Mouse (Mus musculus) megakaryocyte, adult 5-6 weeks (primary cell): Measurements from ENCODE around the gene Snd1. TPM values are rescaled to one million over a fixed set of nuclear protein-coding genes. Genes with fewer than 3 reads are reported as not detected.
"Not testable (repeated sequence)": the region's sequence is repeated elsewhere in the genome, so short reads cannot be mapped to it uniquely, and the experiment has no call there.

Source experiments
- ATAC-seq: 2 replicates; pipeline ENCODE4 v1.8.0; 2016; ENCODE audit warnings: mild to moderate bottlenecking, inconsistent platforms; ENCODE audit not compliant: poor library complexity, severe bottlenecking
- total RNA-seq, 2 experiments: library from RNA; stranded (forward) in 1 of 2; stranded (reverse) in 1 of 2; fragments of 153-499, 151-499 nt in 1 of 2; fragments of 221-1000, 200-1000 nt in 1 of 2; gene quantifications; 2 replicates each; pipeline versions ENCODE4 v1.2.3 to v1.2.4; 2015 to 2017

Snd1 gene
- total RNA-seq, 2 experiments from 2014 or later: 46.7 to 76.9 TPM

DNA sequence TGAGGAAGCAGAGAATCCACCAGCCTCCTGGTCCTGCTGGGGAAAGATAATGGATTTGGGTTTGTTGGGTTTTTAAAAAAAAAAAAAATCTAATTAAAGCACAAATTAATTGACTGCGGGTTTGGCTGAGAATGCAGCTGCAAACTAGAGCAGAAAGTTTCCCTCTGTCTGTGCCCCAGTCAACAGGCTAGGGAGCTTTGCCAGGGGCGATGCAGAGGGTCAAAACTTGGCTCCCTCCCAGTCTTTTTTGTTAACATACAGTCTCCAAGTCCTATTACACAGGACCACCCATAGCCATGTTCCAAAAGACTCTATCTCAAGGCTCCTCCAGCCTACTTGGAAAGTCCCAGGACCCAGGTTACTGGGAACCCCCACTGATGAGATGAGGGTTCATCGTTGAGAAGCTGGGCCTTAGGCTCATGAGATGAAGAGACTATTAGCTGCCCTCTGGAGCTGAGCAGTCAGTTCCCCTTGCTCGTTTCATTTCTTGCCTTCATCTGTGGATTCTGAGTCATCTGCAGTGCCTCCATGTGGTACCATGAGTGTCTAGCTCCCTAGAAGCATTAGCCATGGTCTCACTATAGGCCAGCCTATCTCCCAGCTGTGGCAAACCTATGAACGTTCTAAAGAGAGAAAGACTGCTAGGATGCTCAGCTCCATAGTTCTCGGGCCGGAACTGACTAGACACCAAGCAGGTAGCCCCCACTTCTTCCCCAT is 411.9 kb downstream of the Snd1 start:
- ATAC-seq: no peak

DNA sequence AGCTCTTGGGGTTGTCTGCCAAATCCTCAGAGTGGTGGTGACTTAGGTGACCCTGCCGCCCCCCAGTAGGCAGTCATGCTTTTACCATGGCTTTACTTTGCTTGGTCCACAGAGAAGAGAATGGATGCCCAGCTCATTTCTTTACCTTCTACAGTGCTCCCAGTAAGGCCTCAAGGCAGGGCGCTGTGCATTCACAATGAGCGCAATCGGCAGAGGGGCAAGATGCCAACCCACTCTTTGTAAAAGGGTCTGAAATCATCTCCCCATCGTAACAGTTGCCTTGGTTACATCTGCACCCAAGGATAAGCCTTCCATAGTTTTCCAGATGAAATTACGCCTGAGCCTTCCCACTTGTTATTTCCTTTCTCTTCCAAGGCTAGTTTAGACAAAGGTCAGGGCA is 415.5 kb downstream of the Snd1 start:
- no peak for ATAC-seq

DNA sequence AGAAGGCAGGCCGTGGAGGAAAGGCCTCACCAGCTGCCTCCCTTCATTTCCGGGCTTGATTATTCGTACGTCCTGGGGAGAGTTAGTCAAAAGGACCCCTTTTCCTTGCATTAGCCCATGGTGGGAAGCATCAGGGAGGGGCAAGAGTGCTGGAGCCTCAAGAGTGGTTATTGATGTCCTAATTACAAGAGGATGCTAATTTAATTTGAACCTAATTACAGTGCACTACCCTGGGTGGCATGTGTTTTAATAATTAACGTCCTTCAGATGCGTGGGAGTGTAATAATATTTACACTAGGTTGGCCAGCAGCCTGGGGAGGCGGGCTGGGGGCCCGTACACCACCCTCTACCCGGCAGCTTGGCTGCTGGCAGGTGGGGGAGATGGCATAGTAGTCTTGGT is 416.5 kb downstream of the Snd1 start:
- no peak for ATAC-seq

DNA sequence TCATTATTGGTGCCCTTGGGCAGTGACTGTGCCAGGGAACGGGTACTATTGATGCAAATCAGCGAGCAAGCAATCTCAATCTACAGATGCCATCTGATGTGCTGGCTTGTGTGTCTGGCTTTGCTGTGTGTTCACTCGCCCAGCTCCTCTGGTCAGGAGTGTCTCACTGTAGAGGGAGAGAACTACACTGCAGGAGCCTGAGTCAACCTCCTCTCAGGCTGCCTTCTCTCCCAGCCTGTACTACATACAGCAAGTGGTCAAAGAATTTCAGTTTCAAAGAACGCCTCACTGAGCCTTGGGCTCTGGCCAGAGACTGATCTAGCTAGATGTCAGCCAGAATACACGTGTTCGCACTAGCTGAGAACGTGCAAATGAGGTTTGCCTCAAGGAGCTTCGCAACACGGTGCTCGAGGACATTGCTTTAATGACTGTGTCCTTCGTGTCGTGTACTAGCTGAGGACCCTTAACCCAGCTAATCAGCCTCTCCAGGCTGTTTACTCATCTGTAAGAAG is 420.1 kb downstream of the Snd1 start:
- ATAC-seq: no peak

DNA sequence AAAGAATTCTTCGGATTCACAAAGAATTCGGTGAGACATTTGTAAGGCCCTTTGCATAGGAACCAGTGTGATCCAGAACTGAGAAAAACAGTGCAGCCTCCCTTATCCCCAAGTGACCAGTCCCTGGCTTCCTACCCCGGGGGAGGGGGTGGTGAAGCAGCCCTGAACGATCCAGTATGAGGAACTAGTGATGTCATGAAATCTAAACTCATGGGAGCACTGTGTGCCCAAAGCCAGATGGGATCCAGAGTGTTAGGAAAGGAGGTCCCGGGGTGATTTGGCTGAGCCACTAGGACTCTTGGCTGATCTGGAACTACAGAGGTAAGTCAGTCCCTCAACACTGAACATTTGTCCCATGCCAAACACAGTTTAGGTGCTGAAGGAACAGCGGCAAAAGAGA is 420.8 kb downstream of the Snd1 start:
- ATAC-seq: no peak

DNA sequence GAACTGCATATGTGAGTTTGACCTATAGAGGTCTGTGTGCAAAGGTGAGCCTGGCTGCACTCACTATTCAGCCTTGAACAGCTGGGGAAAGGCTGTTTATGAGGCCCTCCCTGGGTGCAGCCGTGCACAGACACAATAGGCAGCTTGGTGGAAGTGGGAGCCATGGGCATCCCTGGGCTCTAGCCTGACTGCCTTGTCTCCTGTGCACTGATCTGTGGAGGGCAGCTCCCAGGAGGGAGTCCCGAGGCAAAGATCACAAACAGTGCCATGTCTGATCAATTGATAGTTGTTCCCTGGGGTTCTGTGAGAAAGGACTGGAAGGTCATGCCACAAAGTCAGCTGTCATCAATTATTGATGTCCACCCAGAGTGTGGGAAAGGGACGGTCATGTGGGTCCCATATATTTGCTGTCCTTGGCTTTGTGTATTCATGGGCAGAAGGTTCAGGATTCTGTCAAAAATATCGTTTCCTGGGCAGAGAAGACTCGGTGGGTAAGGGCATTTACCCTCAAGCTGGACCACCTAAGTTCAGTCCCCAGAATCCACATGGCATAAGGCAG is 421.9 kb downstream of the Snd1 start:
- no peak for ATAC-seq

DNA sequence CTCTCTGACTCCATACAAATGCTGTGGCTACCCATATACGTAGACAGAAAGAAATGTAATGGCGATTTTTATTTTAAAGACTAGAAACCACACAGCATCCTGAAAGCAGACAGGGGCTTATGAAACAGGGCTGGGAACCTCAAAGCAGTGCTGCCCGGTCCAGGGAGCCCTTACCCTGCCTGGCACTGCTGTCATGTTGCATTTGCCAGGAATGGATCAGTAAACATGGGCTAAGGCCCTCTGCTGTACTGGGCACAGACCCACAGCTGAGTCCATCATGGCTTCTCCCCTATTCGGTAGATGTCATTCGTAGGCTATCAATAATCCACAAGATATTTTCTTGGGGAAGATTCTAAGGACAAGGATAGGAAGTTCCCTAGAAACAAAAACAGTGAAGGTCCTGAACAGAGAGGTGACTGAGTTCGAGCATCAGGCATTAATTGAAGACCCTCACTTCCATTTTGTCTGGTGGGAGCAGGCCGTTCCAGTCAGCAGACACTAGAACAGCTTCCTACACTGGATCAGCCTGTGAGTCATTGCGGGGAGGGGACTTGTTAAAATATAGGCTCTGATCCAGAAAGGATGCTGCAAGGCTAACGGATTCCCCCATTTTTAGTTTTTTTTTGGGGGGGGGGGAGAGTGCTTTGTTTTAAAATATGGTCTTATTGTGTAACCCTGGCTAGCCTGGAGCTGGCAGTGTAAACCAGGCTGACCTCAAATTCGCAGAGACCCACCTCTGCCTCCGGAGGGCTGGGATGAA is 422.6 kb downstream of the Snd1 start:
- ATAC-seq: no peak

DNA sequence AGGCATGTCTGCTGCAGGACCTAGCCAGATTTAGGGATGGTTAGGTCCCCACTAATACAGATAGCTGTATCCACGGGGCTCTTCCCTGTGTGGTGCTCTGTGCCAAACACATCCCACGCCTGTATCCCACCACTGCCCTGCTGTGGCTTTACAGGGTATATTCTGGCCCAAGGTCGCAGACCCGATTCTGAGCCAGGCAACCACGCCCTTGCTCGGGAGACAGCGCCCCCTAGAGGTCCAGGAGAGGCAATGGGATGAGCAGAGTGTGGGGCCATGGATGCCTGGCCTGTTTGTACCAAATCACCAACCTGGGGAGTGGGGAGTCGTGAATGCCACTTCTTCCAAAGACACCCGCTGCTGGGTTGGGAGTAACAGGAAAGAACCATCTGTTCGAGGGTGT is 423.9 kb downstream of the Snd1 start:
- ATAC-seq: peak; percentile 40; the same call in 1 of the 2 replicates

DNA sequence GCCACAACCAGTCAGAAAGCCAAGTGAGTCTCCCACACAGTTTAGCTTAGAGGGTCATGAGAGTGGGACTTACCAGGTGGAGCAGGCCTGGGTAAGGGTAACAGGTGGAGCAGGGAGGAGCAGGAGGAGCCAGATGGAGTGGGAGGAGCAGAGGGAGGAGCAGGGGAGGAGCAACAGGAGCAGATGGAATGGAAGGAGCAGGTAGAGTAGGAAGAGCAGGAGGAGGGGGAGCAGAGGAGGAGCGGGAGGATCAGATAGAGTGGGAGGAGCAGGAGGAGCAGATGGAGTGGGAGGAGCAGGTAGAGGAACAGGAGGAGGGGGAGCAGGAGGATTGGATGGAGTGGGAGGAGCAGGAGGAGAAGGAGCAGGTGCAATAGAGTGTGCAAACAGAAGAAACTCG is 427.6 kb downstream of the Snd1 start:
- no peak for ATAC-seq

DNA sequence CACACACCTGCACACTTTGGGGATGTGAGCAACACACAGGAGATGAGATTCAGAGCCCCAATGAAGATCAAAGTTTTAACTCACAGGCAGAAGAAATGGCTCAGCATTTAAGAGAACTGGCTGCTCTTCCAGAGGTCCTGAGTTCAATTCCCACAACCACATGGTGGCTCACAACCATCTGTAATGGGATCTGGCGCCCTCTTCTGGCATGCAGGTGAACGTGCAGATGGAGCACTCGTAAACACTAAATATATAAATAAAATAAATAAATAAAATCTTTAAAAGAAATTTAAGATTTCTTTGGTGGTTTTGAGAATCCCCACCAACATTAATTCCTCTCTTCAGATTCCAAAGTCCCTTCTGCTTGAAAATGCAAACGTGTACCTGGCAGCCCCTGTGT is 429.5 kb downstream of the Snd1 start:
- no peak for ATAC-seq

DNA sequence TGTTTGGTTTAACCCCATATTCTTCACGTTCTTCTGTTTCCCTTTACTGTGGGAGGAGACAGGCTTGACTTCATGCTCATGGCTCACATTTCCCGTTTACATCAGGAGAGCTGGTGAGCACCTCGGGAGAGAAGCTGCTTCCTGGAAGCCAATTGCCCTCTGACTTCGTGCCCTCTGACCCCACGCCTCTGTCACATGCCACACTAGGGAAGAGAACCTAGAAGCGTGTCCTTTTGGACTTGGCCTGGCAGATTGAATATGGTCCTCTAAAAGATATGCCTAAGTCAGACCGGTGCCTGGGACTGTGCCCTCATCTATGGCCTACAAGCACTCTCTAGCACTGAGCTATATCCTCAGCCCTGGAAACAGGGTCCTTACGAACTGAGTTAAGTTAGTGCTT is 430.4 kb downstream of the Snd1 start:
- ATAC-seq: no peak

DNA sequence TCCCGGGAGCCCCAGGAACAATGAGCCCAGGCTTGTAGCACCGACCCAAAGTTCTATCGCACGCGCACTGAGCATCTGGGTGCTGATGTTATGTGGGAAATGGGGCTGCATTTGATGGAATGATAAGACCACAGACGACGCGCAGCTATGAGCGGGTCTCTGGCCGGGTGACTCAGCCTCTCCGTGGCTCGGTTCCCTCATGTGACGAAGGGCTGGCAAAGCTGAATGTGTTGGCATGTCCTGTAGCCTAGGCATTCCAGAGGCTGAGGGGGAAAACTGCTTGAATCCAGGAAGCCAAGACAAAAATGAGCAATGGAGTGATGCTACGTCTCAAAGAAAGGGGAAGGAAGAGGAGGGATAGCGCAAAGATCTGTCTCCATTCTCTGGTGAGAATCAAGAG is 434.9 kb downstream of the Snd1 start:
- no peak for ATAC-seq

DNA sequence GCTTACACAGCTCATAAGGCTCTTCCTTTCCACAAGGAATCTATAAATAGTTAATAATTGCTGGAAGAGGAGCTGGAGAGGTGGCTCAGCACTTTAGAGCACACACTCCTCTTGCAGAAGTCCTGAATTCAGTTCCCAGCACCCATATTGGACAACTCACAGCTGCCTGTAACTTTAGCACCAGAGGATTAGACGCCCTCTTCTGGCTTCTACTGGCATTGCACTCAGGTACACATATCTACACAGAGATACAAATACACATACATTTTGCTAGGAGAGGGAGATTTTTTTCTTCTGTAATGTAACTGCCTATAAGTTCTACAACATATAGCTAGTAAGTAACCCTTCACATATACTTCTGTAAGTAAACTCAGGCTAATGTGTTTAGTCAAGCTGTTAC is 440.0 kb downstream of the Snd1 start:
- ATAC-seq: no peak

DNA sequence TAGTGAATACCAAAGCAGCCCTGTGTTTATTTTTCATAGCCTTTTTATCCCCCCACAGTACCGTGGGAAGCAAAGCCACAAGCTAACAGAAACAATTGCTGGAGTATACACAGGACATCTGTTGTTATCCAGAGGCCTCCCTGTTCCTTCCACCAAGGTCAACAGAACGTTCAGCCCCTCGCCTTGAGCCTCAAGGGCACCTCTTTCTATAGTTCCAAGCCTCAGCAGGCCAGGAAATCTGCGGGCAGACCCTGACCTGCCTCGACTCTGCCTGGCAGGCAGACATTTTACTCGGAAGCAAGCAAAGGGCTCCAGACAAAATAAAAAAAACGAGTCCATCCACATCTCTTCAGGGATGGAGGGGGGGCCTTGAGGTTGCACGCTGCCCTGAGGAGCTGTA is 441.7 kb downstream of the Snd1 start:
- ATAC-seq: no peak

DNA sequence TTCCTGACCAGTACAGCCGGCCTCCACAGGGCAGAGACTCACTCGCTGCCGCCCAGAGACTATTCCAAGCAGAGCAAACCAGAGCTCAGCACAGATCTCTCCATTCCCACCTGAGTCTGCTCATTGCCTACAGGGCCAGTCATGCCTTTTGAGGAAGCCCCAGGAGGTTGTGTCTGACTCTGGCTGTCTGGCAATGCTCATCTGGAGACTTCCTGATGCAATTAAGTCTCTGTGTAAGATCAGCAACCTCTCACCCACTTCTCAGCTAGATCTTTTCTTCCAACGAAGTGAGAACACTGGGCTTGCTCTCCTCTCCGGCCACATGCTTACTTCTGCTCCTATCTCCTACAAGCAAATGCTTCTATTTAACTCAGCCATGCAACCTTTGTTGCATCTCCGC is 444.4 kb downstream of the Snd1 start:
- no peak for ATAC-seq

DNA sequence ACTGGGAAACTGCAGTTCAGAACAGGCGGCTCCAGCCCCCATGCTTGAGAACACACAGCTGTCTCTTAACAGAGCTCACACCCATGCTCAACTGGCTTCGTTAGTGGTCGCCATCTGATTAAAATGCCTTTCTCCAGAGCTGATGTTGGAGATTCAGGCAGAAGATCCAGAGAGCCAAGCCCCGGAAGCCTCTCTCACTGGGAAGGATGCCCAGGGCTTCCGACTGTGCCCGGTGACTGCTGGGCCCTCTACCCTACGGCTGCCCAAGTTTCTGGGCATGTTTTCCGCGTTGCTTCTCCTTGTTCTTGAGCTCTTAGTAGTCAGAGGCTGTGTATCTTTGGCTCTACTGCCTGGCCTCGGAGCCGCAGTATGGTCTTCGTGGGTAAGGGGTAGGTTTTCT is 447.4 kb downstream of the Snd1 start:
- no peak for ATAC-seq

DNA sequence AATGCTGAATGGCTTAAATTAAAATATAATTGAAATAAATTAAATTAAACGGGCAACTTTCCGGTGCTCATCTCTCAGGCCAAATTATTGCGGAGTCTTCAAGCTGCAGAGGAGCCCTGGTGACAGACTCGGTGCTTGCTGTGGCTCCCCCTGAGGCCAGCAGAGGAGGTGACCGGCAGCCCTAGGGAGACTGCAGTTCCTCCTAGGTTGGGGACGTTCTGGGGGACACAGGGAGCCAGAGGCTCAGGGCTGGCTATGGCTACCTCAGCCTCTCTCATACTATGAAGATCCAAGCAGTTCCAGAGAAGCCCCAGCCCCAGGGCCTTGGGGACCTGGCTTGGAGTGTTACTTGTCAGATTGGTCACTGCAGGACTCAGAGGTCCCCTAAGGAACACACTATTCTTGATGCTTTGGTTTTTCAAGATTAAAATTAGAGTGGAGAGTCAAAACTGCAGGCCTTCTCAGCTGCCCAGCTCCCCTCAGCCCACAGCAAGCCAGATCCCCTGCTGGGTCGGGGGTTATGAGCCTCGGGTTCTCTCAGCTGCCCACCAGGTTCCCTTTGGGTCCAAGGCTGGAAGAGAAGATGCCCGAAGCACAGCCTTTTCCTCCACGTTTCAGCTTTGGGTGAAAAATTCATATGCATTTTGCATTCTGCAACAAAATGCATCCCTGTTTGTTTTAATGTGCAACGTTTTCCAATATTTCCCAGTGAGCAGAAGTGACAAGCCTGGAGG is 448.3 kb downstream of the Snd1 start:
- no peak for ATAC-seq

DNA sequence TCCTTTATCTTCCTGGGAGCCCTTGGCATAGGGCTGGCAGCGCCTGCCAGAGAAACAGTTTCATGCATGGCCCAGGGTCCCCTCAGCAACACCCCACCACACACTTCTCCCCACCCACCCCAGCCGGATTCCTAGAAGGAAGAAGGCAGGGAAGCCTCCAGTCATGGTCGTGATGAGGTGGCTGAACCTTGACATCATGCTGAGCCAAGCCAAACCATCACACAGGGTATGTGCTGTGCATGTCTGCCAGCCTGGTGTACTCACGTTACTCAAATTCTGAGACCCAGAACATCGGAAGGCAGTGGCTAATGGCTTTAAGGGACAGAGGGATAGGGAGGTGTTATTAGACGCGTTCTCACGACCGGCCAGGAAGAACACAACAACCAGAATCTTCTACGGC is 448.9 kb downstream of the Snd1 start:
- ATAC-seq: no peak

DNA sequence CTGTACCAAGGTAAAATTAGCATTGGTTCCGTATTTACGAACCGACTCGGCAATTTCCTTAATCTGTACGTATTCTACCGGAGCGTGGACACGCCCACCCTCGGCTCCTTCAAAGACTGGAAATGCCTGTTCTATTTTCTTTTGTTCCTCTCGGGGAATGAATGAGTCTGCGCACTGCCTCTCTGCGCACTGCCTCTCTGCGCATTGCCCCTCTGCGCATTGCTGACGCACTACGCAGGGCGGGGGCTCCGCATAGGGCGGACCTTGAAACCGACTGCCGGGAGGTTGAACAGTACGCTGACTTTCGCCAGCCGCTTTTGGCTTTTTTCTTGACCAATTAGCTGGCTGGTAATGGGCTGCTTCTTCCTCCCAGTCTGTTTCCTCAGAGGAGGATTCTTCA is 453.0 kb downstream of the Snd1 start:
- not testable (repeated sequence) for ATAC-seq

DNA sequence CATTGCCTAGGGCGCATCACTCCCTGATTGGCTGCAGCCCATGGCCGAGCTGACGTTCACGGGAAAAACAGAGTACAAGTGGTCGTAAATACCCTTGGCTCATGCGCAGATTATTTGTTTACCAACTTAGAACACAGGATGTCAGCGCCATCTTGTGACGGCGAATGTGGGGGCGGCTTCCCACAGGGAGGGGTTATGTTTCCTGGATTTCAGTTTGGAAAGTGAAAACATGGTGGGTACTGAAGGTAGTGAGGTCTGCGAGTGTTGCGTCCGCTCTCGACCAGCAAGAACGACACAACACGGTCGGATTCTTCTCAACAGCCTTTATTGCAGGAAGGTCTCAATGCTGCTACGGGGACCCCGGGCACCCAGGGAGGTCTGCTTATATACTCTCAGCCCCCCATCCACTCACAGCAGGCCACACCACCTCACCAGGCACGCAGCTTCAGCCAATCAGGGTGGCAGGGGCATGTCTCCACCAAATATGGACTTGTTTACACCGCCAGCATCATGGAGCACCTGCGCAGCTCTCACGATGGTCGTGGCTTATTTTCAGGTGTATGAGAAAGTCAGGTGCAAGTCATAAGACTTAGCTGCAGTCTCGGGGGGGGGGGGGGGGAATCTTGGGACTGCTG is 454.3 kb downstream of the Snd1 start:
- peak; percentile 78 for ATAC-seq

DNA sequence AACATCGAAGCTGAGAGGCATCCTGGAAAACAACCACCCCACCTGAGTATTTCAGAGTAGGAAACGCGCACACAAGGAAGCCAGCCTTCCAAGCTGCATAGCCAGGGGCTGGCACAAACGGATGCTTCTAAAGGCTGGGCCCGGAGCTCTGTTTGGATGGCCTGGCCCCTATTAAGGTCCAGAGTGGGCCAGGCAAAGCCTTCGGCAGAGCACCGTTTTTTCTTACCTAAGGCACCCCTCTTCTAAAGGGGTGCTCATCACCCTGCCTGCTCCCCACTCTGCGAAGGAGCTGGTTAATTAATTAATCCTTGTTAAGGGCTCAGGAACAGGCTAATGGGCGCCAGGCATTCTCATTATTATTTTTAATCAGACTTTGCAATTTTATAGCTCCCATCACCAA is 456.3 kb downstream of the Snd1 start:
- no peak for ATAC-seq
